Mouse (Mus musculus): ENCODE results near the gene Adam23. TPM values are rescaled to one million over a fixed set of nuclear protein-coding genes. Genes with fewer than 3 reads are reported as not detected.

The Adam23 gene
- polyA plus RNA-seq, 1 experiment from 2014 or later: 13.6 TPM

DNA sequence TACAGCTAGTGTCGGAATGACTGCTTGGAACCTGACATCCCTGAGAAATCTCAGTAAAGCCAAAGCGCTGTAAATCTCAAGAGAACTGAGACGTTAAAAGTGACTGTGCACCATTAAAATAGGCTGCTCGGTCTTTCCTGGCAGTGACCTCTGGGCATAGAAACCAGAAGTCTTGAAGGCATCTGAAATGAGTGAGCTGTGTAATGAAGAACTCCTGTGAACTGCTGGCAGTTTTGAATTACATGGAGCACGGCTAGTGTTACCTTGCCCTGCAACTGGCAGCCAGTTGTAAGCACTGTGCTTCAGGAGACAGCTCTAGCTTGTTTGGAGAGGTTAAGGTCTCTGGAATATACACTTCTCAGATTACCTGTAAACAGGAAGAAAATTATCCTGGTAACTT, 107.3 kb downstream of the Adam23 start:
- H3K27ac ChIP-seq (replicated peaks): no peak overlapping the region
- H3K9me3 ChIP-seq: no peaks in the 10 kb centered on the region
- no peak overlapping the region for H3K4me2 ChIP-seq
- H3K4me3 ChIP-seq: no peak overlapping the region
- H3K27me3 ChIP-seq: no peaks in the 10 kb centered on the region
- WGBS: 65% methylated on average over 5 of the region's 5 CpGs
- no peaks in the 10 kb centered on the region for H3K4me1 ChIP-seq (replicated peaks)
- H3K9ac ChIP-seq: no peak overlapping the region
- ATAC-seq (ENCODE audit: low FRiP score, low read depth): no peak
- H3K36me3 ChIP-seq: peaks cover 7% of the 10 kb centered on the region; the same call in 1 of the 2 replicates

DNA sequence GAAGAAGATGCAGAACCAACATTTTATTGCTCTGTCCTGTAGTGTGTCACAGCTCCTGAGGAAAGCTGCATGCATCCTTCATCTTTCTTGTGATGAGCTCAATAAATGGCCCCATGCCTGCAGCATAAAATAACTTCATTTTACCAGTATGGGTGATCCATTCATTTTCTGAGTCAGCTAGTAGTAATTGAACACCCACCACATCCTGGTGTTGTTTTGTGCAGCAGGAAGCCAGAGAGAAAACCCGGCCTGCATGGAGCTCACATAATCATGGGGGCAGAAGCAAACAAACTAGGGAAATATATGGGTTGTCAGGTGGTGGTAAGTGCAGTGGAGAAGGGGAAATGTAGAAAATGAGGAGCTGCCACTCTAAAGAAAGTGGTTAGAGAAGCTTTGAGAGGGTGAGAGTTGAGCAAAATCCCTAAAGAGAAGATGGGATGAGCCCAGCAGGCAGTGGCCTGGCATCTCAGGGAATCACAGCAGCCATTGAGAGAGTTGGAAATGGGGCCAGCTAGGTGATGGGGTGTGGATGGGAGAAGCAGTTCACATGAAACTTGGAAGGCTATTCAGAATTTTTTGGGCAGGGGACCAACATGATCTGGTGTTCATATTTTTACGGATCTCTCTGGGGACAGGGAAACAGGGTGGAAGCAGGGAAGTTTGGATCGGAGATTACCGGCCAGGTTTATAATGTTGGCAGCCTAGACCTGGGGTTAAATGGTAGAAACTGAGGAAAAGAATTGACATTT, 116.3 kb downstream of the Adam23 start:
- H3K9ac ChIP-seq: no peak overlapping the region
- H3K9me3 ChIP-seq: no peaks in the 10 kb centered on the region
- H3K36me3 ChIP-seq: 0 out of 2 replicates have a peak, but pooled peaks cover 3% of the 10 kb centered on the region
- H3K27ac ChIP-seq (replicated peaks): no peak overlapping the region
- H3K4me2 ChIP-seq: no peak overlapping the region
- WGBS: 76% methylated on average over 4 of the region's 4 CpGs
- no peak for ATAC-seq (ENCODE audit: low FRiP score, low read depth)
- H3K27me3 ChIP-seq: no peaks in the 10 kb centered on the region
- no peaks in the 10 kb centered on the region for H3K4me1 ChIP-seq (replicated peaks)
- no peak overlapping the region for H3K4me3 ChIP-seq

DNA sequence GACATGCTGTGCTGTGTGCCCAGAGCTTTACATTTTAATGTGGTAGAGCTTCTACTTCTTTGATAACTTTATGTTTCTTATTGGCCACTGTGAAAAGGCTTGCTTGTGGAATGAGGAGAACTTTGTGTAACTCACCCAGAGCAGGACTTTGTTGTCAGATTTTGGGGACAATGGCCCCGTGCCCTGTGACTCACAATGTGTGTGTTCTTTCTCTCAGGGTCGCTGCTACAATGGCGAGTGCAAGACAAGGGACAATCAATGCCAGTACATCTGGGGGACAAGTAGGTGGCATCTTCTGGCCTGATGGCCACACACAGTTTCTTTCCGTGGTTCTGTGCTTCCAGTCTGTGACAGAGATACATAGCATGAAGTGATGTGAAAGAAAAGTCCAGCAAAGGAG, 118.2 kb downstream of the Adam23 start:
- H3K27me3 ChIP-seq: no peaks in the 10 kb centered on the region
- no peaks in the 10 kb centered on the region for H3K9me3 ChIP-seq
- ATAC-seq (ENCODE audit: low FRiP score, low read depth): no peak
- H3K36me3 ChIP-seq: peaks cover 3% of the 10 kb centered on the region; the same call in 1 of the 2 replicates
- 17% methylated on average over 4 of the region's 4 CpGs for WGBS
- no peak overlapping the region for H3K9ac ChIP-seq
- H3K27ac ChIP-seq (replicated peaks): no peak overlapping the region
- no peak overlapping the region for H3K4me3 ChIP-seq
- H3K4me2 ChIP-seq: no peak overlapping the region
- H3K4me1 ChIP-seq (replicated peaks): no peaks in the 10 kb centered on the region

DNA sequence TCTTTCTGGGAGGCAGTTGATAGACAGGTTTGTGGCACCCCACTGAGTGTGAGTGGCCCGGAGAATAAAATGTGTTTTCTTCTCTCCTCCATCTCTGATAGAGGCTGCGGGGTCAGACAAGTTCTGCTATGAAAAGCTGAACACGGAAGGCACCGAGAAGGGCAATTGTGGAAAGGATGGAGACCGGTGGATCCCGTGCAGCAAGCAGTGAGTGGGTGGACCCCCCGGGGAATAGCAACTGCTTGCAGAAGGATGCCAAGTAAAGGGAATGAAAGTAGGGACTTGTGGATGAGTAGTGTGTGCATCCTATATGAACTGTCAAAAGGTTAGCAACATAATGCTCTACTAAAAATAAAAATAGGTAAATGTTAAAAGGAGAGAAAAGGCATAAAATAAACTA, 120.8 kb downstream of the Adam23 start:
- Histone ChIP-seq H3K4me2 (no peak overlapping the region), H3K9me3 (no peaks in the 10 kb centered on the region), H3K4me1 (replicated peaks) (no peaks in the 10 kb centered on the region), H3K9ac (no peak overlapping the region), H3K4me3 (no peak overlapping the region), H3K36me3 (peaks cover 7% of the 10 kb centered on the region; the same call in 1 of the 2 replicates), H3K27ac (replicated peaks) (no peak overlapping the region), H3K27me3 (no peaks in the 10 kb centered on the region)
- ATAC-seq (ENCODE audit: low FRiP score, low read depth): no peak
- WGBS: 29% methylated on average over 7 of the region's 7 CpGs

DNA sequence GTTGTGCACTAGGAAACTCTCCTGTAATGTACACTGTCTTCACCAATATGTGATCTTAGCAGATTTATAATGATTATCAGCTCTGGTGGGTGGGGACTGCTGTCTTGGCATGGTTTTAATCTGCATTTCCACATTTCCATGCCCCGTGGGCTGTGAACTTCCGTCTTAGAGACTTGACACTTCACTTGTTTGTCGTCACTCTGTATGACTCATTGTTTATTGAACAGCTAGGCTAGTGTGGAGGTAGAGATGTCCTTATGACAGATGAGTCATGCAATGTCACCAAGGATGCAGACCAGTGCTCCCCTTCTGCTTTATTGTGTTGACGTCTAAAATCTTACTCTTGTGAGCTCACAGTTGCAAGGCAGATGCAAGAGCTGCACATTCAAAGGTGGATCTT, 121.3 kb downstream of the Adam23 start:
- H3K27ac ChIP-seq (replicated peaks): no peak overlapping the region
- peaks cover 7% of the 10 kb centered on the region; the same call in 1 of the 2 replicates for H3K36me3 ChIP-seq
- 55% methylated on average over 4 of the region's 4 CpGs for WGBS
- no peak for ATAC-seq (ENCODE audit: low FRiP score, low read depth)
- no peaks in the 10 kb centered on the region for H3K27me3 ChIP-seq
- no peak overlapping the region for H3K4me3 ChIP-seq
- no peaks in the 10 kb centered on the region for H3K9me3 ChIP-seq
- H3K4me1 ChIP-seq (replicated peaks): no peaks in the 10 kb centered on the region
- no peak overlapping the region for H3K4me2 ChIP-seq
- H3K9ac ChIP-seq: no peak overlapping the region

DNA sequence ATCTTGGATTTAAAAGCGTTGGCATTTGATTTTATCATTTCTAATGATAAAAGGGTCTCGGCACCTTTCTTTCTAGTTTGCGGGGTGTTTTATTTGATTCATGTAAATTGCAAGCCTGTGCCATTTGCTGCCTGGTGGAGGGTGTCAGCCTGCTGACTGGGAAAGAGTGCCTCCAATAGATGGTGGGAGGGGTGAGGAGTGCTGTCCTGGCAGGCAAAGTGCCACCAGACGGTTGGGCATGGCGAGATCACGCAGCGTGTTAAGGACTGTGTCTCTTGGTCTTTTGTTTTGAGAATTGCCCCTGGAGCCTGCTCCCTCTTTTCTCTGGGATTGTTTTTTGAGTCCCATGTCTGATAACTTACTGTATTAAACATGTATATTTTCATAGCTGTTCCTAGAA, 126.5 kb downstream of the Adam23 start:
- Histone ChIP-seq H3K27me3 (no peaks in the 10 kb centered on the region), H3K4me2 (no peak overlapping the region), H3K4me3 (no peak overlapping the region), H3K4me1 (replicated peaks) (peaks cover 21% of the 10 kb centered on the region), H3K9me3 (no peaks in the 10 kb centered on the region), H3K36me3 (peaks cover 5% of the 10 kb centered on the region; the same call in 1 of the 2 replicates), H3K9ac (no peak overlapping the region), H3K27ac (replicated peaks) (no peak overlapping the region)
- 35% methylated on average over 7 of the region's 7 CpGs for WGBS
- ATAC-seq (ENCODE audit: low FRiP score, low read depth): no peak

DNA sequence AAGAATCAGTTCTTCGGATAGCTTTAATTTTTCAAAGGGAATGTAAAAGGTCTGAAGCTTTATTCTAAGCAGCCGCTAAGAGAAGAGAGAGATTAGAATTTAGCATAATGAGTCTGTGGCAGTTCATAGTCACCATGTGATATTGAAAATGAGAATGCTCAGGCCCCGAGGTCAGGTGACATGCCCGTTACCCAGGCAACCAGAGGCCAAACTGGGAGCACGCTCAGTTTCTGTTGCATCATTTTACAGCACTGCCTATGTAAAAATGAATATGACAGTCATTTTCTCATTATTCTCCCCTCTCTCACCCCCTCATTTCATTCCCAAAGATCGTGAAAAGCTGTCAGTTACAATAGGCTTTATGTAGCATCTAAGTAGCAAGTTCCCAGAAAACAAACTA, 127.7 kb downstream of the Adam23 start:
- no peaks in the 10 kb centered on the region for H3K9me3 ChIP-seq
- 17% methylated on average over 6 of the region's 6 CpGs for WGBS
- no peak overlapping the region for H3K9ac ChIP-seq
- H3K27ac ChIP-seq (replicated peaks): peak overlapping the region; percentile 60
- H3K4me3 ChIP-seq: no peak overlapping the region
- H3K4me1 ChIP-seq (replicated peaks): peaks cover 21% of the 10 kb centered on the region
- H3K36me3 ChIP-seq: peaks cover 5% of the 10 kb centered on the region; the same call in 1 of the 2 replicates
- ATAC-seq (ENCODE audit: low FRiP score, low read depth): peak; percentile 76
- no peak overlapping the region for H3K4me2 ChIP-seq
- no peaks in the 10 kb centered on the region for H3K27me3 ChIP-seq

DNA sequence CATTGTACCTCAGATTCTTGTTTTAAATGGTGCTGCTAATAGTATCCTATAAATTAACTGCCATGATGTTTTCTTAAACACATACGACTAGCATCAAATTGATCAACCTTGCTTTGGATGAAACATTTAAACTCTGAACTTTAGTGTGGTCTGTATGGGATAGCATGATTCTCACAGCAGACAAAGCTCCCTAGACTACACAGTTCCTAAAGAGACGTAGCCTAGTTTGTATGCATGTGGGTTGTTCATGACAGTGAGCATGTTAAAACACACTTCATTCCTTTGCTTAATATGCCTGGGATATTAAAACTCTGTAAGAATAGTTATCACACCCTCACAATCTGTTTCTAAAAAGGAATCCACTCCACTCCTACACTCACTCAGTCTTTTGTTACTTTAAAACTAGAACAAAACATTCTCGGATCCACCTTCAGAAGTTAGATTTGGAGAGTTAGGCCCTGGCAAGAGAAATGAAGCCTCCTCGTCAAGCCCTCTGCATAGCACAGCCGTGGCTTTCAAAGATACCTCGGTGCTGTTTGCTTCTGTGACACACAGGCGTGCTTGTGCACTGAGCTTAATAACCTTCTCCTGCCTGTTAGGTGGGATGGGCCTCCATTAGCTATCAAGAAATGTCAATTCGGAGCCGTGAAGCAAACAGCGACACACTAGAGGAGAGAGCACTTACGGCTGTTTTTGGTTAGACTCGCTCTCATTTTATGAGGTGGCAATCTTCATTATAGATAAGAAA, 128.3 kb downstream of the Adam23 start:
- Histone ChIP-seq H3K27ac (replicated peaks) (peak overlapping the region; percentile 60), H3K27me3 (no peaks in the 10 kb centered on the region), H3K9ac (no peak overlapping the region), H3K4me3 (no peak overlapping the region), H3K36me3 (peaks cover 5% of the 10 kb centered on the region; the same call in 1 of the 2 replicates), H3K4me1 (replicated peaks) (peaks cover 21% of the 10 kb centered on the region), H3K4me2 (no peak overlapping the region), H3K9me3 (no peaks in the 10 kb centered on the region)
- 42% methylated on average over 12 of the region's 12 CpGs for WGBS
- no peak for ATAC-seq (ENCODE audit: low FRiP score, low read depth)

DNA sequence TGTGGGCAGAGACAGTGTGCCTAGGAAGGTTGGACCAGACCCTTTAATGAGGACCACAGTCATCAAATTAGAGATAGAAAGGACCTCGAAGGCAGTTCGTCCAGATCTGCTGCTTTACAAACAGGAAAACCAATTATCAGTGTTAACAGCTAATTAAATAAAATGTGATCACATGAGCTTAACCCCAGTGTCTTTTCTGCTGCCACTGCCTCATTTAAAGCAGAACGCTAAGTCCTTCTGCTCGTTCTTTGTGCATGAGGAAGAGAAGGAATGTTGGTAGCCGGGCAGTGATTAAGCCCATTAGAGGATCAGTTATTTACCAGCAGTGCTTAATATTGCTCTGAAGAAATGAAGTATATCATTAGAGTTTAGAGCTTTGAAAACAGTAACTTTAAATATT, 131.1 kb downstream of the Adam23 start:
- no peaks in the 10 kb centered on the region for H3K36me3 ChIP-seq
- H3K9me3 ChIP-seq: no peaks in the 10 kb centered on the region
- 62% methylated on average over 5 of the region's 5 CpGs for WGBS
- no peak for ATAC-seq (ENCODE audit: low FRiP score, low read depth)
- no peak overlapping the region for H3K9ac ChIP-seq
- no peaks in the 10 kb centered on the region for H3K27me3 ChIP-seq
- H3K27ac ChIP-seq (replicated peaks): no peak overlapping the region
- H3K4me3 ChIP-seq: no peak overlapping the region
- peaks cover 21% of the 10 kb centered on the region for H3K4me1 ChIP-seq (replicated peaks)
- H3K4me2 ChIP-seq: no peak overlapping the region

DNA sequence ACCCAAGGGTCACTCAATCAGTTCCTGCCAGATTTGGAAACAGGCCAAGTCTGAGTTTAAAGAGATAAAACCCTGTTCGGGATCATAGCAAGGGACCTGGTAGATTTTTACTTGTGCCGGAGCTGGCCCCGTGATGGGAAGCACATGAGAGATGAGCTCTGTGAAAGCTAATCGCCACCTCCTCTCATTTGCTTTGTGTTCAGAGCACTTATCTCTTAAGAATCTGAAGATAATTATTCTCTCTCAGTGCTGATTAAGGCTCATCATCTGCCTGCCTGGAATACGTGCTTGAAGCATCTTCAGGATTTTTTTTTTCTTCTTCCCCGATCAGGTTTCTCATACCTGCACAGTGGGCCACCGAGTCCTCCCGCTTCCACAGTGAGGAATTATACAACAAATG, 133.5 kb downstream of the Adam23 start:
- Histone ChIP-seq H3K27me3 (no peaks in the 10 kb centered on the region), H3K9me3 (no peaks in the 10 kb centered on the region), H3K9ac (no peak overlapping the region), H3K4me2 (no peak overlapping the region), H3K4me1 (replicated peaks) (peaks cover 2% of the 10 kb centered on the region), H3K36me3 (no peaks in the 10 kb centered on the region), H3K4me3 (no peak overlapping the region), H3K27ac (replicated peaks) (no peak overlapping the region)
- no peak for ATAC-seq (ENCODE audit: low FRiP score, low read depth)
- 62% methylated on average over 8 of the region's 8 CpGs for WGBS

DNA sequence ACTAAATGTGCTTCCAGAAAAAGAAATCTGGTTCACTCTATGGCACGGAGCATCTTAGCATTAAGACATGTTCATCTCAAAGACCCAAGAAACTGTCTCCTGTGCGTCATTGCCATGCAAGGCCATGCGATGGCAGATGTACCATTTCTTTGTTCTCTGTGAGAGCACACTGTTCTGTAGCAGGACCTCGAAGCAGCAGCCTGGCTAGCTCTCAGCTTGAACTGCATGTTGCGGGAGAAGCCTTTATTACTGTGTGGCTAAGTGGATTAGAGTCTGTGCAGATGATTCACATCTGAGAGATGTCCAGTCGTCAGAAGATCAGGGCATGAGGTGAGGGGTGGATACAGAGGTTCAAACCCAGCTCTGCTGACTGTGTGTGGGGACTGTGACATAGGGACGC, 141.2 kb downstream of the Adam23 start:
- no peaks in the 10 kb centered on the region for H3K36me3 ChIP-seq
- H3K4me3 ChIP-seq: no peak overlapping the region
- H3K4me1 ChIP-seq (replicated peaks): 0 out of 2 replicates have a peak, but pooled peaks cover 3% of the 10 kb centered on the region
- no peak overlapping the region for H3K27ac ChIP-seq (replicated peaks)
- no peaks in the 10 kb centered on the region for H3K27me3 ChIP-seq
- WGBS: 53% methylated on average over 7 of the region's 7 CpGs
- no peak for ATAC-seq (ENCODE audit: low FRiP score, low read depth)
- no peaks in the 10 kb centered on the region for H3K9me3 ChIP-seq
- H3K9ac ChIP-seq: no peak overlapping the region
- no peak overlapping the region for H3K4me2 ChIP-seq

DNA sequence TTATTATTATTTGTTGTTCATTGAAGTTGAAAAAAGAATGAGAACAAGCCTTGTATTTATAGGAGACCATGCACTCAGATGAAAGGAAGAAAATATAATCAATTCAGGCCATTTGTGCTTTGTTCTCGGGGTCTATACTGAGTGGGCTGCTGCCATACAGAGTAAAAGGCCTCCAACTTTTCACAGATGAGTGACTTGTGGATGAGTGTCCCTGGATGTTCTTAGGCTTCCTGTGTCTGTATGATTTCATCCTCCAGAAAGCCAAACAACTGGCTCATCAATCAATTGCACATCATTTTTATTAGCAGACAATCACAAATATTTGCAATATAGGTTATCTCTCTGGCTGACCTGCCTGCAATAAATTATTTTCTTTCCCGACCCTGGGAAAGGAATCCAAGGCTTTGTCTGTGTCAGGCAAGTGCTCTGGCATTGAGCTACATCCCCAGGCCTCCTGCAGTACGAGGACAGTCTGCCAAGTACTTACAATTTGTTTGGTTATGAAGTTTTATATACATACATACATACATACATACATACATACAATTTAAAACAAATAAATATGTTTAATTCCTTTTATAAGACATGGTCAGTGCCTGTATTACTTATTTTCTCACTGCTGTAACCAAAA, 158.3 kb downstream of the Adam23 start:
- no peak overlapping the region for H3K9ac ChIP-seq
- no peaks in the 10 kb centered on the region for H3K27me3 ChIP-seq
- 39% methylated on average over 3 of the region's 3 CpGs for WGBS
- H3K4me2 ChIP-seq: no peak overlapping the region
- no peaks in the 10 kb centered on the region for H3K4me1 ChIP-seq (replicated peaks)
- no peaks in the 10 kb centered on the region for H3K36me3 ChIP-seq
- no peak overlapping the region for H3K4me3 ChIP-seq
- no peak overlapping the region for H3K27ac ChIP-seq (replicated peaks)
- ATAC-seq (ENCODE audit: low FRiP score, low read depth): no peak
- no peaks in the 10 kb centered on the region for H3K9me3 ChIP-seq
